Mouse (Mus musculus) cerebellum, adult 2 months (tissue): ENCODE results near the gene Gramd1a. TPM values are rescaled to one million over a fixed set of nuclear protein-coding genes. Genes with fewer than 3 reads are reported as not detected.

Experiments used
- DNase-seq, 2 experiments: peaks; one replicate each; pipeline ENCODE4 v3.0.0; 2021
- H3K27ac ChIP-seq: fragments of 200-500 bp; 2 replicates; pipeline ENCODE4 v1.5.1; 2012; ENCODE audit warnings: low read length, control low read depth, inconsistent platforms; ENCODE audit not compliant: insufficient read depth
- H3K27me3 ChIP-seq: fragments of 200-500 bp; 2 replicates; pipeline ENCODE4 v1.6.1; 2012; ENCODE audit warnings: inconsistent platforms, mild to moderate bottlenecking, low read length, moderate library complexity; ENCODE audit not compliant: control insufficient read depth, insufficient read depth
- H3K4me1 ChIP-seq: fragments of 200-500 bp; 2 replicates; pipeline ENCODE4 v1.6.1; 2011; ENCODE audit warnings: low read length; ENCODE audit not compliant: control insufficient read depth, insufficient read depth
- H3K4me3 ChIP-seq: fragments of 200-500 bp; replicated peaks from 2 replicates; pipeline ENCODE3; 2011; ENCODE audit warnings: mild to moderate bottlenecking, low read depth, low read length, control low read depth; ENCODE audit not compliant: insufficient read depth
- CTCF ChIP-seq: fragments of 200-500 bp; IDR thresholded peaks from 2 replicates; pipeline ENCODE4 v1.5.1; 2011; ENCODE audit warnings: low read depth, mild to moderate bottlenecking, control low read depth, low read length, moderate library complexity, borderline replicate concordance; ENCODE audit not compliant: insufficient read depth
- POLR2A ChIP-seq: fragments of 200-500 bp; IDR thresholded peaks from 2 replicates; pipeline ENCODE4 v1.6.1; 2011; ENCODE audit warnings: low read length, control low read depth, borderline replicate concordance; ENCODE audit not compliant: insufficient read depth
- WGBS: fragments of 180-500 bp; shearing (Covaris S2); methylation state at CpG from one replicate; pipeline ENCODE4 v1.1.7; 2018; 5-methylcytosine and 5-hydroxymethylcytosine counted together
- polyA plus RNA-seq: library from polyadenylated mRNA; depleted of rRNA; stranded (reverse); fragments of >200 nt; gene quantifications from 2 replicates; pipeline ENCODE4 v1.2.3, GENCODE M21; 2012

Gramd1a gene
- polyA plus RNA-seq, 1 experiment: 153 TPM

DNA sequence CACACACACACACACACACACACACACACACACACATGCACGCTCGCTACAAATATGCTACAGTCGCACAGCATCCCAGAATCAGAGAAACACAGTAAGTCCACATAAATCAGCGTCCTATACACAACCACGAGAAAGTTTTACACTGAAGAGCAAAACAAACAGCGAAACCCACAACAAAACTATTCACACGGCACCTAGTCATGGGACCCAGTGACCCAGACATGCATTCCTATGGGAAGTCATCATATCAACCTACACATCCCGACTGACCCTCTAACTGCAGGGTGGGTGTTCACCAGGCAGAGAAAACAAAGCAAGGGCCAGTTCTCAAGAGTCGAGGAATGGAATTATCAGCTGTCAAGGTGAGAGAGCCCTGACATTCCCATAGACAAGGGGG, 6.4 kb downstream of the Gramd1a start:
- peaks cover 6% of the 10 kb centered on the region for H3K4me1 ChIP-seq
- WGBS: 12% methylated on average over 9 of the region's 9 CpGs
- H3K27ac ChIP-seq: peak overlapping the region; percentile 31; the same call in 1 of the 2 replicates
- H3K27me3 ChIP-seq: no peaks in the 10 kb centered on the region
- DNase-seq: no peak
- peak overlapping the region; percentile 63 for H3K4me3 ChIP-seq
- no peak for TF ChIP-seq POLR2A

DNA sequence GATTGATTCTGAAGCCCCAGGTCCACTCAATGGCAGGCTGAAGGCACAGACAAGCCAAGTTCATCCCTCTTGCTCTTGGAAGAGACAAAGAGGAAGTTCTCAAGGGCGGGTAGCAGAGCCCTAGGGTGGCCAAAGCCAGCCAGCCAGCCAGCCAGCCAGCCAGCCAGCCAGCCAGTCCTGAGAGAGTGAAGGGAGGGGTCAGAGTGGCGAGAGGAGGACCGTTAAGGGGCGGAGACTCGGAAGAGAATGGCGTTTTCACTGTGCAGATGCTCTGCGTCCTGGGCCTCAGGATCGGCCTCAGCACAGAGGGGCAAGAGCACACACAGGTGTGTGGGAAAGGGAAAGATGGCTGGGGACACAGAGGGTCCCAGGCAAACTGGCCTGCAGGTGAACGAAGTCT, 6.9 kb downstream of the Gramd1a start:
- TF ChIP-seq CTCF: no peak
- 0 out of 2 replicates have a peak, but pooled peaks have one; percentile 17 for TF ChIP-seq POLR2A
- Histone ChIP-seq H3K27ac (peak overlapping the region; percentile 31; the same call in 1 of the 2 replicates), H3K4me3 (peak overlapping the region; percentile 56), H3K4me1 (peaks cover 6% of the 10 kb centered on the region), H3K27me3 (no peaks in the 10 kb centered on the region)
- 2% methylated on average over 9 of the region's 9 CpGs for WGBS
- DNase-seq: peak; percentile 62 to 71

DNA sequence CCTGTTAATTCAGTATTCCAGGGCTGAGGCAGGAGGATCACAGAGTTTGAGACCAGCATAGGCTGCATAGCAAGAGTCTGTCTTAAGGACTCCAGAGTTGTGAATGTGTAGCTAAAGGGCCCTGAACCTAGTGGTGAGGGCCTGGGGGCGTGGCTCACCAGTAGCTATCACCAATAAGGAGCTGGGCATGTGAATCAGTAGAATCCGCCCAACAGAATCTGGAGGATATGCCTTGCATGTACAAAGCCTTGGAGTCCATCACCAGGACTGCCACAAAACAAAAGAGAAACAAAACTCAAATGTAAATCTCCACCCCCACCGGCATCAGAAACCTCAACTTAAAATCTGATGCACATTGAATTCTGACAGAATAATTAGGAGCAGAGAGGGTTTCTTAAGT, 7.6 kb downstream of the Gramd1a start:
- H3K27me3 ChIP-seq: no peaks in the 10 kb centered on the region
- TF ChIP-seq POLR2A: no peak
- TF ChIP-seq CTCF: no peak
- H3K27ac ChIP-seq: no peak overlapping the region
- no peak for DNase-seq
- no peak overlapping the region for H3K4me3 ChIP-seq
- peaks cover 6% of the 10 kb centered on the region for H3K4me1 ChIP-seq
- 51% methylated on average over 3 of the region's 3 CpGs for WGBS

DNA sequence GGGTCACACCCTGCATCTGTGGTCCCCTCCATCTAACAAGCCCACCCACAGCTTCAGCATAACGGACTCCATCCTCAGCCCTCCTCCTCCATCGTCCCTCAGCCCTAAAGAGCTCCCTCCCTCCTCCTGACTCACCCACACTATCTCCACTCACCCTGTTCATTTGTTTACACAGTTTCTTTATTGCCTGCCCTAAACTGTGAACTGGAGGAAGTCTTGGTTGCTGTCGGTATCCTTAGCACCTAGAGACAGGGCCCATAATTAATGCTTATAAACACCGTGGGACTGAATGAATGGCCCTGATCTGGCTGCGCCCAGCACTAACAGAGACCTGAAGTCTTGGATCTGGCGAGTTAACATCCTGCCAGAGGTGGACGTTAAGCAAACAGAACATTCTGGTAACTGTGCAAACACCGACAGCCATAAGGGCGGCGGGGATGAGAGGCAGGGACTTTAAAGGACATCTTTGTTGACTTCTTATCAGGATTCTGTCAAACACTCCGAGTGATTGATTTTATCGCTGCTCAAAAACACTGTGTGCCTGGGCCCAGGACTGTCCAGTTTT, 10.0 kb downstream of the Gramd1a start:
- Histone ChIP-seq H3K27ac (no peak overlapping the region), H3K27me3 (no peaks in the 10 kb centered on the region), H3K4me1 (no peaks in the 10 kb centered on the region; the same call in 1 of the 2 replicates), H3K4me3 (no peak overlapping the region)
- WGBS: 88% methylated on average over 12 of the region's 12 CpGs
- DNase-seq: no peak
- TF ChIP-seq CTCF (no peak), POLR2A (no peak)

DNA sequence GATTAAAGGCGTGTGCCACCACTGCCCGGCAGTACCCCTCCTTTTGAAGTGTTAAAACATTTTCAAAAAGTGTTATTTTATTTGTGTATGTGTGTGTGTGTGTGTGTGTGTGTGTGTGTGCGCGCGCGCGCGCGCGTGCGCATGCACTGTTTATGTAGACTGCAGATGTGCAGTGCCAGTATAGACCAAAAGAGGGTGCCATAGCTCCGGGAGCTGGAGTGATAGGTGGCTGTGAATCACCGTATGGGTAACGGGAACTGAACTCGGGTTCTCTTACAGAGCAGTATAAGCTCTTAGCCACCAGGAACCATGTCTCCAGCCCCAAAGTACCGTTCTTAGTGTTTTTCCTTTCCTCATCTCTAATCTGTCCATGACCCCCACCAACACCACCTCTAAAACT, 10.8 kb downstream of the Gramd1a start:
- H3K4me3 ChIP-seq: no peak overlapping the region
- DNase-seq: no peak
- H3K27ac ChIP-seq: no peak overlapping the region
- TF ChIP-seq POLR2A: no peak
- no peak for TF ChIP-seq CTCF
- no peaks in the 10 kb centered on the region; the same call in 1 of the 2 replicates for H3K4me1 ChIP-seq
- no peaks in the 10 kb centered on the region for H3K27me3 ChIP-seq
- 95% methylated on average over 16 of the region's 16 CpGs for WGBS

DNA sequence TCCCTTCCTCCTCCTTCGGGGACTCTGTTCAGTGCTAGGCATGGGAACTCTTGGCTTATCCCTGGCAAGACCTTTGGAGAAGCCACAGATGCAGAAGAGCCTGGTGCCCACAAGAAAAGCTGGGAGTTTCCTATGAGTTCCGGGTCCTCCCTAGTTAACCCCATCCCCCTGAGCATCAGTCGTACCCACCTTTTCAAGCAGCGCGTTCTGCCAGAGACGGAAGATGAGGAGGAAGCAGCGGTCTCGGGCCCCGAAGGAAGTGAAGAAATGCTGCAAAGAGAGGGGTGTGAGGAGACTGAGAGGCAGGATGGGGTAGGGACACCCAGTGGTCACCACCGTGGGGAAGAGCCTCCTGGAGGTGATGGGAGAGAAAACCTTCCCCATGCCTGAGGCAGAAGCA, 14.8 kb downstream of the Gramd1a start:
- no peak for DNase-seq
- no peak overlapping the region for H3K4me3 ChIP-seq
- WGBS: 91% methylated on average over 10 of the region's 10 CpGs
- H3K4me1 ChIP-seq: no peaks in the 10 kb centered on the region
- H3K27me3 ChIP-seq: no peaks in the 10 kb centered on the region
- TF ChIP-seq POLR2A (no peak), CTCF (no peak)
- no peak overlapping the region for H3K27ac ChIP-seq

DNA sequence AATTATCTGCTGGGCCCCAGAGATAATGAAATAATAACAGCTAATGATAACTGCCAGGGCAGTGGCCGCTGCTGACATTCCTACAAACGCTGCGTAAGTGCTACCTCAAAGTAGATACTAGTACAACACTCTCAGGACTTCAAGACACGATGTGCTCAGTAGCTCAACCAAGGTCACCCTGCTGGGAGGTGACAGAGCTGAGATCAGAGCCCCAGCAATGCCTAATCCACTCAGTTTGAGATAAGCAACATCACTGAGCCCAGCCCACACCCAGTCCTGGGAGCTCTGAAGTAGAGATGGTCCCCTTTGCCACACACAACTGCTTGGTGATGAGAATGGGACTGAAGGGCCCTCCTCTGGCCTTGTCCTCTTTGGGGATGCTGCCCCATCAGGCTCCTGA, 15.4 kb downstream of the Gramd1a start:
- DNase-seq: no peak
- H3K4me3 ChIP-seq: no peak overlapping the region
- whole genome bisulfite sequencing: 90% methylated on average over 4 of the region's 4 CpGs
- no peaks in the 10 kb centered on the region for H3K4me1 ChIP-seq
- H3K27ac ChIP-seq: no peak overlapping the region
- TF ChIP-seq POLR2A (no peak), CTCF (no peak)
- H3K27me3 ChIP-seq: no peaks in the 10 kb centered on the region

DNA sequence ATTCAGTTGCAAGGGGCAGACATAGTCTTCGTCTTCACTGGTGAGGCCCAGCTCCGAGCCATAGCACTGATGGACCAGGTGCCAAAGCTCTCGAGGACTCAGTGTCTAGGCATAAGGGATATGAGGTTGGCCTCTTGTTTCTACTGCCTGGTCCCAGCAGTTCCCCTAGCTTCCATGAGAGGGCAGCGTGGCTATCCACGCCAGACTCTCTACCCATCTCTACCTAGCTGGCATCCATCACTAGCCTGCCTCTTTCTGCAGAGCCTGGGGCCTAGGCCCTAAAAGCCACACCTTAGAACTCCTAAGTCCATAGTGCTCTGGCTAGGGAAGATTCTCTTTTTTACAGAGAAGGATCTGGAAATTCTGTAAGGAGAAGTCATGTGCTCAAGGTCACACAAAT, 15.9 kb downstream of the Gramd1a start:
- DNase-seq: peak; percentile 78 to 80
- Histone ChIP-seq H3K27me3 (no peaks in the 10 kb centered on the region), H3K4me1 (no peaks in the 10 kb centered on the region), H3K4me3 (no peak overlapping the region), H3K27ac (no peak overlapping the region)
- TF ChIP-seq POLR2A (no peak), CTCF (peak; percentile 90)
- WGBS: 37% methylated on average over 5 of the region's 5 CpGs
